Mouse (Mus musculus) heart, embryonic 16.5 days (tissue): ENCODE data around the gene AC153137.1. TPM values are rescaled to one million over a fixed set of nuclear protein-coding genes. Genes with fewer than 3 reads are reported as not detected.
"Not testable (repeated sequence)": the region's sequence is repeated elsewhere in the genome, so short reads cannot be mapped to it uniquely, and the experiment has no call there.

Experiments used
- ATAC-seq: fragments of 200-750 bp; cut with Nextera tagmentation; replicated peaks from 2 replicates; pipeline ENCODE4 v1.8.0; 2017; ENCODE audit warnings: moderate number of reproducible peaks; ENCODE audit not compliant: insufficient read depth, low FRiP score; ENCODE audit errors: extremely low read depth
- H3K27ac ChIP-seq: fragments of 300-500 bp; sonication (generic); 2 replicates; pipeline ENCODE4 v1.5.1; 2014; ENCODE audit warnings: mild to moderate bottlenecking, low read length, control low read depth, moderate library complexity
- H3K27me3 ChIP-seq: fragments of 300-500 bp; sonication (generic); 2 replicates; pipeline ENCODE4 v1.6.1; 2014; ENCODE audit warnings: low read length, mixed read lengths; ENCODE audit not compliant: control insufficient read depth, insufficient read depth
- H3K36me3 ChIP-seq: fragments of 300-500 bp; sonication (generic); 2 replicates; pipeline ENCODE4 v1.6.1; 2014; ENCODE audit not compliant: control insufficient read depth, insufficient read depth
- H3K4me1 ChIP-seq: fragments of 300-500 bp; sonication (generic); 2 replicates; pipeline ENCODE4 v1.6.1; 2014; ENCODE audit warnings: low read length, mixed read lengths; ENCODE audit not compliant: control insufficient read depth, insufficient read depth
- H3K4me2 ChIP-seq: fragments of 300-500 bp; sonication (generic); 2 replicates; pipeline ENCODE4 v1.6.1; 2014; ENCODE audit warnings: low read depth, mild to moderate bottlenecking, control low read depth, low read length
- H3K4me3 ChIP-seq: fragments of 300-500 bp; sonication (generic); 2 replicates; pipeline ENCODE4 v1.5.1; 2014; ENCODE audit warnings: mild to moderate bottlenecking, control low read depth, low read length
- H3K9ac ChIP-seq: fragments of 300-500 bp; sonication (generic); 2 replicates; pipeline ENCODE4 v1.6.1; 2014; ENCODE audit warnings: low read length, control low read depth
- H3K9me3 ChIP-seq: fragments of 300-500 bp; sonication (generic); replicated peaks from 2 replicates; pipeline ENCODE4 v1.6.1; 2016; ENCODE audit warnings: low read length; ENCODE audit not compliant: control insufficient read depth
- WGBS: fragments of 180-500 bp; shearing (Covaris S2); extraction: QIAGEN DNeasy Blood & Tissue Kit; methylation state at CpG from one replicate; pipeline ENCODE4 v1.1.7; 2014; 5-methylcytosine and 5-hydroxymethylcytosine counted together
- polyA plus RNA-seq: library from polyadenylated mRNA; unstranded; fragments of >200 nt; fragmentation: Nextera tagmentation; extraction: Ambion mirVana; gene quantifications from 2 replicates; pipeline ENCODE4 v1.2.1, GENCODE M21; 2015

Gene AC153137.1
- polyA plus RNA-seq = not detected in 2 replicates

GRCm38 (mm10) chr1:30977868-30978267 lies at the start of gene AC153137.1:
Gene AC153137.1 (minus strand): TSS chr1:30977968.
- not testable (repeated sequence) for H3K4me1 ChIP-seq, H3K9ac ChIP-seq, ATAC-seq, H3K36me3 ChIP-seq, H3K27ac ChIP-seq, H3K4me2 ChIP-seq, H3K9me3 ChIP-seq, H3K4me3 ChIP-seq, H3K27me3 ChIP-seq
- 72% methylated on average over 5 of the region's 6 CpGs for WGBS

DNA sequence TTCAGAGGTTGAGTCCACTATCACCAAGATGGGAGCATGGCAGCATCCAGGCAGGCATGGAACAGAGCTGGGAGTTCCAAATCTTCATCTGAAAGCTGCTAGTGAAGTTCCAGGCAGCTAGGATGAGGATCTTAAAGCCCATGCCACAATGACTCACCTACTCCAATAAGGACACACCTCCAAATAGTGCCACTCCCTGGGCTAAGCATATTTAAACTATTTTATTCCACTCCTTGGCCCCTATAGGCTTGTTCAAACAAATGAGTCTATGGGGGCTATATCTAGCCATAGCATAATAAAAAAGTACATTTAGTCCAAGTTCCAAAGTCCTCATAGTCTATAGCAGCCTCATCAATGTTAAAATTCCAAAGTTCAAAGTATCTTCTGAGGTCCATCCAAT lies 45.4 kb upstream of the AC153137.1 start:
- no peak for ATAC-seq
- no peaks in the 10 kb centered on the region for H3K9me3 ChIP-seq

DNA sequence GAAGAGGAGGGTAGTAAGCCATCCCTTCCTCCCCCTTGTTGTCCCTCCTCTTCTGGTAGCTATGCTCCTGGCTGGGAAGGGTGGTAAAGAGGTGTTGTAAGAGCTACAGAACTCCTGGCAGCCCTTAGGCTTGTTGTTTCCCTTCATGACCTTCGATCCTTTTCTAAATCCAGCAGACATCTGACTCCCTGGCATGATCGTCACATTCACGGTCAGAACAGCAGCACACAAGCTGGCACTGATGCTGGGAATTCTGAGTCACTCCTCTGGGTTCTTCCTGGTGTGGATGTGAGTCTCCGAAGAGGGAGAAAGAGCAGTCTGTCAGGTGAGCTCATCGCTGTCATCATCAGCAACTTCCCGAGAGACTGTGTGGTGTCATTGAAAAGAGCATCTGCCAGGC lies 41.5 kb upstream of the AC153137.1 start:
- H3K36me3 ChIP-seq = no peaks in the 10 kb centered on the region
- 0 out of 2 replicates have a peak overlapping the region, but pooled peaks have one; percentile 14 for H3K4me2 ChIP-seq
- WGBS = 46% methylated on average over 6 of the region's 6 CpGs

More for the DNA sequence above, 45.4 kb upstream of the AC153137.1 start:
- Histone ChIP-seq H3K4me1 (no peaks in the 10 kb centered on the region), H3K4me3 (no peak overlapping the region), H3K36me3 (no peaks in the 10 kb centered on the region), H3K27me3 (no peaks in the 10 kb centered on the region), H3K4me2 (no peak overlapping the region), H3K9ac (no peak overlapping the region), H3K27ac (no peak overlapping the region)

DNA sequence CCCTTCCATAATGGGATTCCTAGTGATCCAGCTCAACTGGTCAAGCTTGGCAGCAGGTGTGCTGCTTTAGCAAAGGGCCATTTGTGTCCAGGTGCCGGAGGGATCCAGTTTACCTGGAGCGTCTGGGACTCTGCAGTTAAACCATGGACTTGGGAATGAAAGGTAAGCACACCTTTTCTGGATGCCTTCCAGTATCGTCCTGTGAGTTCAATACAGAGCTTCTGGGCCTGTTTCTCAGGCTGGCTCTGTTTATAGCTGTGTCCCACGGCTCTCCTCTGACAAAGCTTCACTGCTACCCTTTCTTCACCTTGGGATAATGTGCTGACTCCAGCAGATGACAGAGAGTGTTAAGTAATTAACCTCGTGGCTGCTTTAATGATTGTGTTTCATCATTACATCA lies 39.6 kb upstream of the AC153137.1 start:
- ATAC-seq = no peak
- Histone ChIP-seq H3K4me2 (no peak overlapping the region), H3K4me1 (no peaks in the 10 kb centered on the region), H3K27me3 (no peaks in the 10 kb centered on the region), H3K27ac (no peak overlapping the region), H3K36me3 (no peaks in the 10 kb centered on the region), H3K9ac (no peak overlapping the region), H3K9me3 (no peaks in the 10 kb centered on the region), H3K4me3 (no peak overlapping the region)
- 74% methylated on average over 5 of the region's 5 CpGs for WGBS

More for the DNA sequence above, 41.5 kb upstream of the AC153137.1 start:
- Histone ChIP-seq H3K4me1 (no peaks in the 10 kb centered on the region), H3K27me3 (no peaks in the 10 kb centered on the region), H3K27ac (no peak overlapping the region), H3K9ac (no peak overlapping the region), H3K9me3 (no peaks in the 10 kb centered on the region), H3K4me3 (no peak overlapping the region)
- ATAC-seq = no peak

GRCm38 (mm10) chr1:31016068-31016467 lies 38.3 kb upstream of the AC153137.1 start:
- Histone ChIP-seq H3K9ac (no peak overlapping the region), H3K4me1 (no peaks in the 10 kb centered on the region), H3K27ac (no peak overlapping the region), H3K4me2 (no peak overlapping the region), H3K4me3 (no peak overlapping the region), H3K36me3 (no peaks in the 10 kb centered on the region), H3K27me3 (no peaks in the 10 kb centered on the region), H3K9me3 (no peaks in the 10 kb centered on the region)
- no peak for ATAC-seq
- WGBS = 79% methylated on average over 6 of the region's 6 CpGs

GRCm38 (mm10) chr1:31015261-31015660 lies 37.5 kb upstream of the AC153137.1 start:
- Histone ChIP-seq H3K4me1 (no peaks in the 10 kb centered on the region), H3K27ac (no peak overlapping the region), H3K4me3 (no peak overlapping the region), H3K36me3 (no peaks in the 10 kb centered on the region), H3K4me2 (no peak overlapping the region), H3K27me3 (no peaks in the 10 kb centered on the region), H3K9me3 (no peaks in the 10 kb centered on the region), H3K9ac (no peak overlapping the region)
- 60% methylated on average over 2 of the region's 2 CpGs for WGBS
- no peak for ATAC-seq

- not testable (repeated sequence) for ATAC-seq, H3K9ac ChIP-seq, H3K9me3 ChIP-seq, H3K4me3 ChIP-seq, H3K27ac ChIP-seq, H3K36me3 ChIP-seq, H3K4me2 ChIP-seq, H3K27me3 ChIP-seq, H3K4me1 ChIP-seq
- WGBS = 84% methylated on average over 7 of the region's 7 CpGs
These were observed 529 bp downstream of the AC153137.1 start for GRCm38 (mm10) chr1:30977239-30977638.

- Histone ChIP-seq H3K4me2 (no peak overlapping the region), H3K27me3 (no peaks in the 10 kb centered on the region), H3K4me3 (no peak overlapping the region), H3K4me1 (peaks cover 8% of the 10 kb centered on the region), H3K27ac (no peak overlapping the region), H3K9me3 (no peaks in the 10 kb centered on the region), H3K9ac (no peak overlapping the region), H3K36me3 (no peaks in the 10 kb centered on the region)
- whole genome bisulfite sequencing = 64% methylated on average over 2 of the region's 2 CpGs
- no peak for ATAC-seq
These were observed 26.0 kb downstream of the AC153137.1 start for GRCm38 (mm10) chr1:30951795-30952194.

DNA sequence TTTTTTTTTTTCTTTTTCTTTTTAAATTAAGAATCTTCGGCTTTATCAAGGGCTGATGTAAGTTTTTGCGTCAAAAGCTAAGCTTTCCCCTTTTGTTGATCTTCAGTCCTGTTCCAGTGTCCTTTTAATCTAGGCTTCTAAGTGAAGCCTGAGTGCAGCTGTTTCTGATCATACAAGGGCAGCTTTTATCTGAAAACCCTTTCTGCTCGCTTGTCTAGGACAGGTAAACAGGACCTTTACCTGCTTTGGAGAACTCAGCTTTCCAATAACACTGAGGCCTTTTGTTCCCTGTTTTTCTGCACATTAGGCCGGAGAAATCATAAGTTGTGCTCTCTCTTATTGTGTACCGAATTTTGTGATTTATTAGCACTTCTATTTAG lies 27.3 kb downstream of the AC153137.1 start:
- 54% methylated on average over 5 of the region's 5 CpGs for WGBS
- H3K27ac ChIP-seq = peak overlapping the region; percentile 97
- H3K9me3 ChIP-seq = no peaks in the 10 kb centered on the region
- H3K4me2 ChIP-seq = peak overlapping the region; percentile 82
- H3K36me3 ChIP-seq = 0 out of 2 replicates have a peak, but pooled peaks cover 2% of the 10 kb centered on the region
- peak overlapping the region; percentile 84 for H3K9ac ChIP-seq
- no peak for ATAC-seq
- no peaks in the 10 kb centered on the region for H3K27me3 ChIP-seq
- H3K4me3 ChIP-seq = peak overlapping the region; percentile 93
- peaks cover 11% of the 10 kb centered on the region for H3K4me1 ChIP-seq
